Mouse (Mus musculus) embryo, embryonic 10 days (tissue): ENCODE results near the gene Gm6482.
"Not testable (repeated sequence)": the region's sequence is repeated elsewhere in the genome, so short reads cannot be mapped to it uniquely, and the experiment has no call there.

Source experiments
- DNase-seq: peaks from one replicate; pipeline ENCODE4 v3.0.0-alpha.2; 2015; ENCODE audit warnings: low spot score

Gene Gm6482

GRCm38 (mm10) chr14:41408181-41408580, at the start of gene Gm6482:
Gm6482 (minus strand) TSS chr14:41408281.
- DNase-seq, result not testable (repeated sequence)

GRCm38 (mm10) chr14:41453418-41453817, 45.3 kb upstream of the Gm6482 start, which contains the start of gene Gm7954:
Gm7954 (minus strand) TSS chr14:41453518.
- DNase-seq, result not testable (repeated sequence)

- peak; percentile 56 for DNase-seq
Observed at GRCm38 (mm10) chr14:41425393-41426075, 17.5 kb upstream of the Gm6482 start.

- not testable (repeated sequence) for DNase-seq
Observed at GRCm38 (mm10) chr14:41424694-41425093, 16.6 kb upstream of the Gm6482 start.

- not testable (repeated sequence) for DNase-seq
Observed at GRCm38 (mm10) chr14:41386279-41386678, 21.8 kb downstream of the Gm6482 start, which contains the start of gene Gm7945. Gm7945 (minus strand) TSS chr14:41386379.
